Mouse (Mus musculus): ENCODE data around the gene Vmn1r192.

GRCm38 (mm10) chr13:22189313-22189712 is 1.6 kb downstream of the Vmn1r192 start:
- TF ChIP-seq POLR2A (IDR thresholded peaks at IDR 0.05; ENCODE audit: low read depth, low read length) (no peak), CTCF (IDR thresholded peaks at IDR 0.05; ENCODE audit: borderline replicate concordance, insufficient read depth, low read length) (no peak)

All from embryonic fibroblast, embryonic 13.5 days (primary cell).